Mouse (Mus musculus) frontal cortex, postnatal 10 days (tissue): ENCODE results near the gene Adamts8.
A peak's percentile ranks its signal among the peaks of the same experiment; 100 is the strongest.

Source experiments
- DNase-seq, 2 experiments: peaks; one replicate each; pipeline ENCODE4 v3.0.0; 2022; ENCODE audit warnings: low spot score in 2 of 2, mixed read lengths in 1 of 2

Adamts8 gene

DNA sequence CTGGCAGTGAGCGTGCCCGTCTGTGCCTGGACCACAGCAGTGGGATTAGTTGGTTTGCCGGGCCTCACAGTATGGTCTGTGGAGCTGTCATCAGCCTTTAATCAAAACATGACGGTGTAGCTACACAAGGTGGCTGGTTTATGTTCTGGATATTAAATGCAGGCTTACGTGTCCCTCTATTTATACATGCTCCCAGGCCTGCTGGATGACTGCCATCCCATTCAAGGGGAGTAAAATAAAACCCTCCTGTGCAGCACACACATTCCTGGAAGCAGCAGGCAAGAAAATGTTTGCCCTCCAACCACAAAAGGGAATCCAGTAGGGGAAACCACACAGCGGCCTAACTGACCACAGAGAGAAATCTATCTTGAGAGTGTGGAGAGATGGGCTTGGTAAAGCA is 43.4 kb downstream of the Adamts8 start:
- no peak for DNase-seq

DNA sequence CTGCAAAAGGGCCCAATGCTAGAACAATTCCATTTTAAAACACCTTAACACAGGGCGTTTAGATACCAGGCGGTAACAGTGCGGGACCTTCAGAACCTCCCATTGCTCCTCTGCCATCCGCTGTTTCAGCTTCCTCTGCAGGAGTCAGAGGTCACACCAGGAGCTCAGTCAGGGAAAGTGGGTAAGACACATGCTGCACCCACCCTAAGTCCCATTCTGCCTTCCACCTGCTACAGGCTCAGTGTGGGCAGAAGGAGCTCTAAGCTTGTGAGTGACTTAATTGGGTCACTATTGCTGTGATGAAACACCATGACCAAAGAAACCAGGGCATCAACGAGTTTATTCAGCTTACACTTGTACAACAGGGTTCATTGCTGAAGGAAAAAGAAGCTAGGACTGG is 50.7 kb downstream of the Adamts8 start:
- DNase-seq, result no peak

DNA sequence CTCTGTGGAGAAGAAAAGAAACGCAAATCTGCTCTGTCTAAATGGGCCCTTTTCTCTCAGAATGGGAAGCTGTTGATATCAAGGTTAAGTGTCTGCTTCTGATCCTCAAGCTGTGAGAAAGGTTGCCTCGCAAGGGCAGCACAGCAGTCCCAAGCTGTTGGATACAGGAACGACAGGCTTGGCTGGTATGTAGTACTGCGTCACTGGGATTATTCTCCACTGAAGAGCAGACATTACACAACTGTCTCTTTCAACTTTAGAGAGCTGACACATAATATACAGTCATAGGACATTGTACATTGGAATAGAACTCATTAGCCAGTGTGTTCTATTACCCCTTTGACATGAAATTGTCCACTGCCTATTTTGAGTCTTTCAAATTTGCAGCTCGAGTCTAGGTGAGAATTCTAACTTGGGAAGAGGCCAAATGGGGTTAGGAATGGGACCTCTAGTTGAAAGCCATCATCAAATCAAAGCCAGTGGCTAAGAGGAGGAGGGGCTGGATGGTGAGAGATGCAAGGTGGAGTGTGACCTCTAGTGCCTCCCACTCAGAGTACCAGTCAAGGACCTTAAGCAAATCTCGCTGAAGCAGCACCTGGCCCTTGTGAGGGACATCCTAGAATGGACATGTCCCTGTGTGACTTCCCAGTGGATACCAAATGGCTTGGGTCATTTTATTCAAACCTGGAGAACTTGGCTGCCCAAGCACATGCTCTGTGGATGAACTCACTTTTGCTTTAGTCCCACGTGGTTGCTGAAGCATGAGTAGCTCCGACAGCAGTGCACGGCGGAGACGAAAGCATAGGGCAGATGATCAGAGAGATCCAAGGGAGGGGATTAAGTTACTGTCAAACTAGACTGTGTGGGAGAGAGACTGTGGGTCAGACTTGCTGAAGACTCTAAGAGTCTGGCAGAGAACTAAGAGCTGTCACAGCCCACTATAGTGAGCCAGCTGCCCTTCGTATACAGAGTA is 54.5 kb downstream of the Adamts8 start:
- no peak for DNase-seq

DNA sequence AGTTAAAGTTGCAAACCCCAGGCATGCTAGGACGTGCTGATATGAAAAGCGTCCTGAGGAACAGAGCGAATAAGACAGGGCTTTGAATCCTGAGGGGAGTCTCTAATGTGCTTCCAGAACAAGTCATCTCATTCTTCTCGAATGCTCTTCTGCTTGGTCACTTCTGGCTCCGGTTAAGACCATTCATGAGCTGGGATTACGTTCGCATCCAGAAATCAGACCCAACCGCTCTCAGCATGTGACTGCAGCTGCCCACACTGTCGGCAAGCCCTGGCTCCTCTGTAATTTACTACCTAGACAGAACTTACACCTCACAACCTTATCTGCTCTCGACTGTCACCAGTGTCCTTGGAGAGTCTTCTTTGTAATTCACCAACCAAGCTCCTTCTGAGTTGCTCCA is 58.3 kb downstream of the Adamts8 start:
- DNase-seq, result no peak

DNA sequence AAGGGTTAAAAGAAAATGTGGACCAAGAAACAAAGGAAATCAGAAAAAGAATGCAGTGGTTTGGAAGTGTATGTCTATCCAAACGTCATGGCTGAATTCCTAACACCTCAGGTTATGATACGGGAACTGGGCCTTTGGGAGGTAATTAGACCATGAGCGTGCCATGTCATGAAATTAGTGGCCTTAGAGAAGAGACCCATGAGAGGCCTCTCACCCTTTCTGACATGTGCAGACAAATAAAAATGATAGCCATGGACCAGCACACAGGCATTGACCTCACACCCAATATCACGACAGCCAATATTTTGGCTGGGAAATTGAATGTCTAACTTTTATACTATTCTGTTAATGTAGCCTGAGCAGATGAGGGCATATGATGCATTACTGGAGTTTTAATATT is 60.2 kb downstream of the Adamts8 start:
- DNase-seq, result no peak

DNA sequence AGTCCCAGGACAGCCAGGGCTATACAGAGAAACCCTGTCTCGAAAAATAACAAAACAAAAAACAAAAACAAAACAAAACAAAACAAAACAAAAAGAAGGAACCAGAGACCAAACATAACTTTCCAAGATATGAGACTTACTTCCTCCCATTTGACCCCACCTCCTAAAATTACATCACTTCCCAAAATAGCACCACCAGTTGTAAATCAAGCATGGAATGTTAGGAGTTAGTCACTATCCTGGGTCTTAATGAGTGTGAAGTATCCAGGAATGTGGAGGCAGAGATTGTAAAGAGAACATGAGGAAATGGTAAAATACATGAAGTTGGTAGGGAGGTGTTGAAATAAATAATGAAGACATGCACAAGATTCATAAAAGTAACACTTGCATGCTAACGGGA is 67.0 kb downstream of the Adamts8 start:
- no peak for DNase-seq

DNA sequence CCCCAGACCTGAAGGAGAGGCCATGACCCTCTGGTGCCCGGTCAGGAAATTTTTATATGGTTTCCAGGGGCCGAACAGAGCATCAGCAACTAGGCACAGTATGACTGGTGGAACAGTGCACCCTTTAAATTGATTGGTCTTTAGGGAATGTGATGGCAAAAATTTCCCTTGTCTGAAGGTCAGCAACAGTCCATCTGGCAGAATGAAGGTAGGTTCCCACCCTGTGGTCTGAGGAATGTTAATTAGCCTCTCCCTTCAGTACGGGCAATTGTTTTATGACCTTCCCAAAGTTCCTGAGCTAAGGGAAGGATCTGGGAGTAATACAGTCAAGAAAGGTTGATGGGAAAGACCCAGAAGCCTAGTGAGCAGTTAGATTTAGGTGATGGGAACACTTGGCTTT is 67.7 kb downstream of the Adamts8 start:
- no peak for DNase-seq

DNA sequence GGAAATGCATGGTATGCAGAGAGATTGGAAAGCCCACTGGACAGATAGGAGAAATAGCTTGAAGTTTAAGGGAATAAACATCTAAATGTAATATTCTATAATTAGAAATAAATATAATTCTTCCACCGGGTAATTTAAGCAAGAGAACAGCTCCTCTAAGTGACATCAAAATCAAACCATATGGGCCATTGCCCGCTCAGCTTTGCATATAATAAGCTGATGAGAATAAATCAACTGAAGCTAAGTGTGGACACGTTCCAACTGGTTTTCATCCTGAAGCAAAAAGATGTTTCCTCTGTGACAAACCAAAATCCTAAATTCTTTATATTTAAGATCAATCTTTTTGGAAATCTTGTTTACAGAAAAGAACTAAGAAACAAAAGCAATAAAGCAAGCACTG is 68.4 kb downstream of the Adamts8 start:
- no peak for DNase-seq

DNA sequence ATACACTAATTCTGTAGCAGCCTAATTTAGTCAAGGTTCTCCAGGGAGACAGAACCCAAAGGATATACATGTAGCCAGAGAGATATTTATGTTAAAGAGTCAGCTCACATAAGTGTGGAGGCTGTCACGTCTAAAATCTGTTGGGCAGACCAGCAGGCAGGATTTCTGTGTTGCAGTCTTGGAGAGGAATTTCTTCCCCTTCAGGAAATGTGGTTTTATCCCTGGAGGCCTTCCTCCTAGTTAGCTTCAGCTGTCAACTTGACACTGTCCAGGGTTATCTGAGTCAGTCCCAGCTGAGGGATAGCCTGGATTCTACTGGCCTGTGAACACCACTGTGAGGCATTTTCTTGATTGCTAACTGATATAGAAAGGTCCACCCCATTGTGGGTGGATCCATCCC is 69.2 kb downstream of the Adamts8 start:
- peak in 1 of 2 experiments; percentile 11 for DNase-seq

DNA sequence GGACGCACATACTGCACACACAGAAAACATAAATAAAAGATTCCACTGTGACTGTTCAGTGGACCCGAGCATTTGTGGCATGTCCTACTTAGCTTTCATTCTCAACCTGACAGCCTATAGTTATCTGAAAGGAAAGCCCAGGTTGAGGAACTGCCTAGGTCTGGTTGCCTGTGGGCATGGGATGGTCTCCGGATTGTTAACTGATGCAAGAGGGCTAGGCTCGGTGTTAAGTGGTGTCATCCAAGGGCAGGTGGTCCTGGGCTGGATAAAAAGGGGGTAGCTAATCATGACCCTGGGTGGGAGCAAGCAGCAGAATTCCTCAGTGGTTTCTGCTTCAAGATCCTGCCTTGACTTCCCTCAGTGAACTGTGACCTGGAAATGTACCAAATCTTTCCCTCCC is 70.3 kb downstream of the Adamts8 start:
- no peak for DNase-seq

DNA sequence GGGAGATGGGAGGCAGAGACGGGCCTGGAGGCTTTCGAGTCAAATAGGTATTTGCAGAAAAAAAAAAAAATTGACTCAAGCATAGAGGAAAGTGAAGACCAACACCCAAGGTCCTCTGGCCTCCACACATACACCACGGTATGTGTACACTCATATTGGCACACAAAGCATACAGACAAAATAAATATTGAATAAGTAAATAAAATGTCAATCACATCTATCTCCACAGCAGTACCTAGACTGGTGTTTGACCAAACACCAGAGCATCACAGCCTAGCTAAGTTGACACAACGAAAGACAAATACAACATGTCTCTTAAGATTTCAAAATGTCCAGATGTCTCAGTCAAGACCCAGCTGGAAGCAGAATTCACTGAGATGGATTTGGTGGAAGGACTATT is 71.1 kb downstream of the Adamts8 start:
- DNase-seq, result no peak
